Mouse (Mus musculus) layer of hippocampus, adult 9-11 months (tissue): ENCODE results near the gene Ghr.

Source experiments
- DNase-seq: peaks from one replicate; pipeline ENCODE4 v3.0.0; 2022

Gene Ghr

DNA sequence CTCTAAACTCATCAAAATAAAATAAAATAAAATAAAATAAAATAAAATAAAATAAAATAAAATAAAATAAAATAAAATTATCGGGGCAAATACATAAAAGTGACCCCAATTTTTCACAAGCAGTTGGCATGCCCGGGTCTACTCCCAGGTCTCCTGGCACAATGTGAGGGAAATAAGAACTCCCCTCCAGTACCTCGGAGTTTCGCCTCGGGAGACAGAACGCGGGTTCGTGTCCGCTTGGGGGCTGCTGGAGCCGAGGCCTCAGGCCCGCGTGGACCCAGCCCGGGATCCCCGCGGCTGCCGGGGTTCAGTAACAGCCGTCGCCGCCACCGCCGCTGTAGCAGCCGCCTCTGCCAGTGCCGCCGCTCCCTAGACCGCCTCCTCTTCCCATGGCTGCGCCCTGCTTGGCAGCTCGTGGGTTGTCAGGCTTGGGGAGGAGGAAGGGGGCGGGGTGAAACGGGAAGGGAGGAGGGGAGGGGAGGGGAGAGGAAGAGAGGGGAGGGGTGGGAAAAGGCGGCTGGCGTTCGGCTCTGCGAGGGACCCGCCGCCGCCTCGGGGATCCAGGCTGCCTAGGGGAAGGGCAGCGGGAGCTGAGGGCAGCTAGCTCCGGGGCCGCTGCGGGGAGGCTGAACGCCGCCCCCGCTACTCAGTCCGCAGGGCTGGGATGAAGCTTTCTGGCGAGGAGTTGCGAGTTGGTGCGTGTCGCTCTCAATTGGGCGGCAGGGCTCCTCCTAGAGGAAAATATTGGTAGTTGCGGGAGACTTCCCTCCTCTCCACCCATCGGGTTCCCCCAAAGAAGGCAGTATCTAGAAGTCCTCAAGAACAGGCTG is at the start of gene Ghr:
Gene Ghr (minus strand): TSS at position 686 of the 830 bp plus-strand sequence.
- DNase-seq = peak; percentile 88

DNA sequence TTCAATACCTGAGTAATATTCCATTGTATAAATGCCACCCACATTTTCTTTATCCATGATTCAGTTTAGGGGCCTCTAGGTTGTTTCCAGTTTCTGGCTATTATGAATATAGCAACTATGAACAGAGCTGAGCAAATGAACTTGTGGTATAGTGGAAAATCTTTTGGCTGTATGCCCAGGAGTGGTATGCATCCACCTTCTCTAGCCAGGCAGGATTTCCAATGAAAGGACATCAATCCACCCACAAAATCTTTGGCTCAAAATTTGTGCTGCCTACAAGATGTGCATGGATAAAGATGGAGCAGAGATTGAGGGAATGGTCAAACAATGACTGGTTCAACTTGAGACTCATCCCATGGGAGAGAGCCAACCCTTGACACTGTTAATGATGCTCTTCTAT is 39.5 kb upstream of the Ghr start:
- no peak for DNase-seq

DNA sequence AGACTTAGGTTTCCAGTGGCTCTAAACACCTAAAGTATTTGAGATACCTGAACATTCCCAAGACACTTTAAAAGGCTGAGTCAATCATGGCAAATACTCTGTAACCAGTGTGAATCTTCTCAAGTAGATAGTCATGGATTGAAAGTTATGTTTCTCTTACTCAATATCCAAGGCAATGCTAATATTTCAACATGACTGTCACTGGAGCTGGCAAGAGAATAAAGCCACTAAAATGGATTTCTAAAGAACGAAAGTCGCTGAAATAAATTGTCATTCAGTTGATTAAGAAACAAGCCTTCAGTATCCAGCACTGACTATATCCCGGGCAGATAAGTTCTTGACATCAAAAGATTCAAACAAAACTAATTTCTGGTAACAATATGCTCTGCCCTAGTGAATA is 37.1 kb upstream of the Ghr start:
- no peak for DNase-seq

DNA sequence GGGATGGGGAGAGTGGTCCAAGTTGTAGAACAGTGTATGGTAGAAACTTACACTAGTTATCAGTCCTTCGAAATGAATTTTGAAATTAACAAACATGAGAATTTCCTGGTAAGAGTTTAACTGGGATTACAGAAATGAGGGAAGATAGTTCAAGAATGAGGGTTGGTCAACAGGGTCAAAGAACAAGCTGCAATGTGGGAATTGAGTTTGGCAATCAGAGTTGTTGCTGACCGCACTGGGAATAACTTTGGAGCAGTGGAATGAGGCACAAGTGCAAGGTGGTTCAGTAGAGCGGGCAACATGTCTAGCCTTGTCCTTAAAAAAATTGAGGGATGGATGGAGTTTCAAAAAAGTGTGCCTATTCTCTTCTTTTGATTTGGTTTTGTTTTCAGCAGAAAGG is 35.0 kb upstream of the Ghr start:
- no peak for DNase-seq

DNA sequence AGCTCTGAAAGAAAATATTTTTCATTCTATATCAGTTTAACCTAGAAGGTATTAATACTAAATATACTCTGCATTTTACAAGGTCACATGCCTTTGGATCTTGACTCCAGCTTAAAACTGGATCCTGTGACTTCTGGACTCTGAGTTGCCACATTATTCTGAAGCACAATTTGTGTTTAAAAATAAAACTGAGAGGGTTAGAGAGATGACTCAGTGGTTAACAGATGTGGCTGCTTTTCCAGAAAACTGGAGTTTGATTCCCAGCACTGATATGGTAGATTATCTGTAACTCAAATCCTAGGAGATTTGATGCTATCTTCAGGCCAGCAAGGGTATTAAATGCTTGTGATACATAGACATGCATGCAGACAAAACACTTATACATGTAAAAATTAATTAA is 28.7 kb upstream of the Ghr start:
- DNase-seq = no peak

DNA sequence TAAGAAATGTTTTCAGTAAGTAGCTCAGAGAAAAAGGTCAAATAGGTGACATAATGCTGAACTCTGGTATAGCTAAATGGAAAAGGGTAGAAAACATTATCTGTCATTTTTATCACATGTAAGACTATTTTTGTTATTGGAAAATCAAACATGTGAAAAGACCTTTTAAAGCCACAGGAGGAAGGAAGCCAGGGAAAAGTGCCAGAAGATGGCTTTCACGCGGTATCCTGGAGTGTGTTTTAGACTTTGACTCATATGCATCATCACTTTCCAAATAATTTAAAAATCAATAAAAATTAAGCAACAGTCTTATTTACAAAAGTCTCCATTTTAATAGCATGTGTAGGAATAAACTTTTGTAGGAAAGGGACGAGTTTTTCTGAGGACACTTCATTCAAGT is 24.7 kb upstream of the Ghr start:
- DNase-seq = no peak

DNA sequence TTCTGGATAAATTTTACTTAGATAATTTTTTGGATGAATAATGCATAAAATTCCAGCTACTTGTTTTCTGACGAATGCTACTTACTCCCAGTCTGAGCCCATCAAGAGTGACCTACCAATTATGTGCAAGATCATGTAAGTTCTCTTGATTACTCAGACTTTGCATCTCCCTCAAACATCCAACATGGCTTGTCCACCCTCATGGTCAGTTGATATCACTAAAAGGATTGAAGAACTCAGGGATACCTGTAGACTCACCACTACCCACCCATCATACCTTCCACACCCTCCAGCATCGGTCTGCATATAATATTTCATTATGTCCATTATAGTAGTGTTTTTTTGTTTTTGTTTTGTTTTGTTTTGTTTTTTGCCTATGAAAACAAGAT is 18.8 kb upstream of the Ghr start:
- DNase-seq = no peak

DNA sequence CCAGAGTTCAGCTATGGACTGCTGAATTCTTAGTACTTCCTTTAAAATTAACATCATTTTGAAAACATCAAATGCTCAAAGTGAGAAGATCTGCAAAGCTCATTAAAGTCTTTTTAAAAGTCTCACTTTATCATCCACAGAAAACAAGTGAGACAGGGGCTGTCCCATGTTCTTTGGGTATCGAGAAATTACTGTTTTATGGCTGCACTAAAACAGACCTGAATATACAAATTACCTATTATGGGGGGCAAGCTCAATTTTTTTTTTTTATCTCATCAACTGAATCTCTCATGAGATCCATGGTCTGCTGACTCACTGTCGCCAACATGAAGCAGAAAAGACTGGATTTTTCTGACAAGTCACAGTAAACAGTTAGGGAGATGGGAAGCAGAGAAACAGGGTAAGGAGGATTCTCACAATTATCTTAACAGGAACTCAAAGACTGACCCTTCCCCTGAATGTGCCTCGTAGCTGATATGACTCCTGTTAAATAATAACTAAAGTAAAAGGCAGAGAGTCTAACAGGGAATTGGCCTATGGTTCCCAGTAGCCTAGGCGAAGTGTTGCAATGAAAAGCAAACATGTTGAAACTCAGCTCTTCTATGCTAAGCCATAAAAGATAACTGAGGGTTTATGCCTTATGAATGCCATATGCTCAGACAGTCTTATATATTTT is 18.3 kb upstream of the Ghr start:
- DNase-seq = no peak

DNA sequence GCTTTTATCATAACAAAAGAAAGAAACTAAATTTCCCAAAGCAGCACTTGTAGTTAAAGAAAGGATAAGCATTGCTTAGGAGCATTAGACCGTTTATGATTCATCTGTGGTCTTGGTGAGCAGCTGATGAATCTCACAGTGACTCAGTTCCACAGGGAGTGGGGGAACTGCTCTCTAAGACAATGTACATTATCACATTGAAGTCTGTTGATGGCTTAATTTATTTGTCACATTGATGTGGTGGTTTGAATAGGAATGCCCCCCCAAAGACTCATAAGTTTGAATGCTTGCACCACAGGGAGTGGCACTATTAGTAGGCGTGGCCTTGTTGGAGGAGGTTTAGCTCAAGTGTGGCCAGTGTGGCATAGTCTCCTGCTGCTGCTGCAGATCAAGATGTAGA is 4.6 kb upstream of the Ghr start:
- no peak for DNase-seq

DNA sequence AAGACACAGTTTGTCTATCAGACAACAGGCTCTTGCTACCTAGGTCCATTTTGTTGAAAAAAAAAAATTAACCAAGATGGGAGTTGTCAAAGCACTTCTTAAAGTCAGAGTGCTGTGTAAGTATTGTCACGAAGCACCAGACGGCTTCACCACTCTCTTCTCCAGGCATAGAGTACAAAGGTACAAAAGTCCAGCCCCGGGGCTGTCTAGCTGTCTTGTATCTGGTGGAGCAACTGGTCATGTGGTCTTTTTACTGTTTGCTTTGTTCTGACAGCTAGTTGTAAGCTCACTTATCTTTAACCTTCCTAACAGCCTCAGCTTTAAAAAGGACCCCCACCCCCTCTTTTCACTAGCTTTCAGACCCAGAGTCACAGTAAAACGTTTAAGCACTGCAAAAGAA is 1.1 kb upstream of the Ghr start:
- DNase-seq = no peak

DNA sequence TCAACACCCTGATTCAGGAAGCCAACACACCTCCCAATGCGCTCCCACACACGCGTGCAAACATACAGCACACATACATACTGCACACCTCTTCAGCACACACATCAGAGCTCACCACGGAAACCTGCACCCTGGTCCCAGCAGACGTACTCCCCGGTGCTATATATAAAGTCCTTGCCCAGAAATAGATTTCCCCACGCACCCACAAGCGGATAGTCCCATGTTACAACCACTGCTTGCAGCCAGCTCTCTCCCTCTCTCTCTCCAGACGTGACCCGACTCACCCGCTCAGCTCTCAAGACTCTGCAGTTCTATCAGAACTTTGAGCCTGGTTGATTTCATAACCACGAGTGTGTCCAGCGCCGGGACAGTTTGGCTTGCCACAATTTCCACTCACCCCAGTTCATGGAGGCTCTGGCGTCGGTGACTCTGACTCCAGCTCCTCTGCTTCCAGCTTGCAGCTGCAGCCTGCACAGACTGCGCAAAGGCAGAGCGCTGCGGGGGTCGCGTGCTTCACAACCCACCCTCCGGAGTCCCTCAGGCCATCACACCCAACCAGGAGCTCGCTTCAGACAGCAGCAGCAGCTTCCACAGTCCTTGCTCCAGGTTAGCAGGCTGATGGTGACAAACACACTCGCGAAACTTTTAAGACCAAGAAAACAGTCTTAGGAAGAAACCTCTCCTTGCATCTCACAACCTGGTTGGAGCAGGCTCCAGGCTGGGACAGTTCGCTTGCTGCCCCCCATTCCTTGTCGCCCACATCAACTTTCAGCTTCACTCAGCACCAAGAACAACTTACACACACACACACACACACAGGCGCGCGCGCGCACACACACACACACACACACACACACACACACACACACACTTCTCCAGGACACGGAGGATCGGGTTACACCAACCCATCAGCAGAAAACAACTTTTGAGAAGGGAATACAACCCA is 1.2 kb downstream of the Ghr start:
- peak; percentile 9 for DNase-seq

DNA sequence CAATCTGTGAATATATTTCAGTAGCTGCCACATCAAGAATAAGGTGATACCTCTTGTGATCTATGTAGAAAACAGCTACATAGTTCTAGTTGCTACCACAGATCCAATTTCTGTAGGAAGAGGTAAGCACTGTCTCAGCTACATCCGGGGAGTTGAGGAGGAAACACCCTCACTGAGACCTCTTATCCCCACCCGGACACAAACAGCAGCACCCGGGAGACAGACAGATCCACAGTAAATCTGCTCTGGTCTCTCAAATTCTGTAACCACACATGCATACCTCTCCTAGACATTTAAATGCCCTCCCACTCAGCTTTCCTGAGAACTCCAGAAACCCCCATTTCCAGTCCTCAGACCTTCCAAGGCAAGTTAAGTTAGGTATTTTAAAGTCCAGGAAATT is 2.0 kb downstream of the Ghr start:
- DNase-seq = no peak

DNA sequence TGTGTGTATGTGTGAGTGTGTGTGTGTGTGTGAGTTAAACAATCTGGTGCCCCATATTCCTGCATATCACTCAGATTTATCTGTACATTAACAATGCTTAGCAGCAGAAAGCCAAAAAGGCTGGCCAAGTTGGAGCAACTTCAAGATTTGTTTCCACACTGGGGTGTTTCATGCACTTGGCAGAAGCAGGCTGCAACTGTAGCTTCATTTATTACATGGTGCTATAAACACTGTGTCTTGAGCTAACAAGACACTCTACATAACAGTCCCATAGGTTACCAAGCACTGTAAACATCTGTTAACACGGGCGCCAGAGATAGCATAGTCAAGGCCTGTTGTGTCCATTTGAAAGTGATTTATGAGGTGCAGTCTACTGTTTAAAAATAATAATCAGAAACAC is 3.1 kb downstream of the Ghr start:
- no peak for DNase-seq

DNA sequence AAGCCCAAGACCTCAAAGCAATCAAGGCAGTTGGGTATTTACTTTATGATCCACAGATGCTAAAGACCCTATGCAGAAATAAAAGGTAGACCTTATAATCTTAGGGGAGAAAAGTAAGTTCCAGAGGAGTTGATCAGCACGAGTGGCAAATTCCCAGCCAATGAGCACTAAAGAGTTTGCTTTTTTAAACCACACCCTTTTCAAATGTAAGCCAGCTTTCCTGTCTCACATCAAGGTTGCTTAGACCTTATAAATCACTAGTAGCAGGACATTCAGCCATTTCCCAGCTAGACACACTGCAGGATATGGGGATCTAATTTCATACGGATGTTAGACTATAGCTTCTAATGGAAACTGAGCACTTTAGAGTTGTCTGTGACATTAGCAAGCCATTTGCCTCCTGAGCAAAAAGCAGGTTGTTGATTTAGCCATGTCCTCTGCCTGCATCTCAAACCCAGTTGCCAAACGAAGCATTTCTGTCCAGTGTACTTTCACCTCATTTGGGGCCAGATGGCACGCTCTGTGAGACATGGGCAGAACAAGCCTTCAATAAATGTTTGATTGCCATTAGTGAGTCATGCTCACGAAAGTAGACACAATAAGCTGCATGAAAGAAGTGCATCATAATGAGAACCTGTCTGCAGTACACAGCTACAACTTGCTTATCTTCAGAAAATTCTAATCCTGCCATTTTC is 4.9 kb downstream of the Ghr start:
- no peak for DNase-seq

DNA sequence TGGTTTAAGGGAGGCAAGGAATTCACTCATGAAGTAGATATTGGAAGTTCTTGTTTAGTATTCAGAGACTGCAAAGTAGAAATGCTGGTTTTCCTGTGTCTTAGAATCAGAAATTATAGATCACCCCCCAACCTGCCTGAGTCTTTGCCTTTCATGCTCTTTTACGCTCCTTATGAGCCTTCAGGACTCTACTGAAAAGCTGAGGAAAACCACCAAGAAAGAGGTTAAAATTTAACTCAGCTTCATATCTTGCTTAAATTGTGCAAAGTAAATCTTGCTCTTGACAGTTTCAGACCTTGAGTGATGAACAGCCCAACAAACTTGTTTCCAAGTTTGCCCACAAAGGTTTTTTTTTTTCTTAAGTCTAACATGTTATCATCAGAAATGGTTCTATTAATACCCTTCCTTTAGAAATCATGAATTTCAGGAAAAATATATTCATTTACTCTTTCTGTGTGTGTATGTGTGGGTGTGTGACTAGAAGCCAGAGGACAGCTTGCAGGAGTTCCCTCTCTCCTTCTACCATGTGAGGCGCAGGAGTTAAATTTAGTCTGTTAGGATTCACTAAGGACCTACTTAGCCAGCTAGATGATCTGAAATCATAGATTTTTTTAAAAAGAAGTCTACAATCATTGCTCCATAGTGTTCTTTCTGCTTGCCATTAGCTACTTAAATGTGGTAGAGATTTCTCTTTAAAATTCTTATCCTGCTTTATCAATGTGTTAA is 14.0 kb downstream of the Ghr start:
- DNase-seq = no peak

DNA sequence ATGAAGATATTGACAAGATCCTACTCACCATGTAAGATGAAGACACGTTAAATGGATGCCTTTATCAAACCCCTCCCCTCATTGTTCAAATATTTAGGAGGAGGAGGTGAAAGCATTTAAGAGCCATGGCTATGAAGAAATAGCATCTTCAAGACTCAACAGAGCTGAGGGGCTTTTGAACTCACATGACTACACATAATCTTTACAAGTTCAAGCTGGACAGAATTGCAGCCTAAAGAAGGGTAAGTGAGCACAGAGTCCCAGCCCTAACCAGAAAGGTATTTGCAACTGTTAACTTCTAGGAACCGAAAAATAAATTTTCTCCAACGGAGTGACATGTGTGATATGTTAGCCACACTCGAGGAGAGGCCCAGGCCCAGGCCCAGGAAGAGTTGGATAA is 18.7 kb downstream of the Ghr start:
- DNase-seq = no peak

DNA sequence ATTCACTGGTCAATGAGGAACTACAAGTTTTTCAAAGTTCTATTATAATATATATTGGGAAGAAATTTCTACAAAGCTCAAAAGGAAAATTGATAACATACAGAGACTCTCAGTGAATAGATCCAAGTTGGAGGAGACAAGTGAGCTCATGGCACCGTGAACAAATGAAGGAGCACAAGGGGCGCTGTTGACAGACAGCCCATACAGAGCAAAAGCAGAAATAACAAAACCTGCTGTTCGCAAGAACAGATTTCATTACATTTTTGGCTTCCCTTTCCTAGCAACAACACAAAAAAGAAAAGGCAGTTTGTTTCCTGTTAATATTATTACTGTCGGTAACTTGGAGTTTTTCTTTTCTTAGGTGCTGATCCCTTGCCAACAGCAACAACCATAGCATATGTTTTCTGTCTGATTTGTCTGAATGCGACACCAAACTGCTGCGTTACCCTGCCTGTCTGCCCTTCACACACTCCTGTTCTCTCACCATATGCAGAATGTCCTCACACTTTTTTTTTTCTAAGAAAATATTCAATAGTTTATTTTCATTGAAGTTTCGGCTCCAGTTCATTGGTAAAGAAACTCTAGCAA is 19.3 kb downstream of the Ghr start:
- no peak for DNase-seq

DNA sequence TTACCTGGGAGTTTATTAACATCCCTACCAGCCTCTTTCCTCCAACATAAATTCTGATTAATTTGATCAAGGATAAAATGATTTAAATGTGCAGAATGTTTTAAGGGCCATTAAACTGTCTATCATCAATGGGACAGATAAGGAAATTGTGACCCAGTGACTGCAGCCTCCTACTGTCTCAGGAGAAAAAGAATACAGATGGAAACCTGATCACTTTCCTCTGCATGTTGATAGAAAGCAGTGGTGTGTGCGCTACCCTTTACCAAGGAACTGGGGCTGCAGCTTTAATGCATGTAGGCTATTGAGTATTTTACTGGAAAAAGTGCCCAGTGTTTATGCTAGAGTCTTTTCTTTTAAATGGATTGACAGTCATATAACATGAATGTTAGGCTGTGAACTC is 19.8 kb downstream of the Ghr start:
- DNase-seq = no peak

DNA sequence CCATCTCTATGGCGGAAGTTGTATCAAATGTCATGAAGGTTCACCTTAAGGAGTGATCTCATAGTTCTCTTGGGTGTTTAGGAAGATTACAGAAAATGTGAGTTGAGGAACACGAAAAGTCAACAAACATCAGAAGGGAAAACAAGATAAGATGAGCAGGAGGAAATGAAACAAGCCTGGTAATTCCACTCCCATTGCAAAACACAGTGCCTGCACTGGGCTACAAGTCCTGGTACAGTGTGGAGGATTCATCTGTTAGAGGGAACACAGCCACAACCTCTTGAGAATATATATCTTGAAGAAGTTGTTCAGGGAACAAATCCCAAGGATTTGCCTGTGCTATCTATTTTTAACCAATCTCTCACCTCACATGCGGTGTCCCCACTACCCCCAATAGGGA is 24.8 kb downstream of the Ghr start:
- no peak for DNase-seq

DNA sequence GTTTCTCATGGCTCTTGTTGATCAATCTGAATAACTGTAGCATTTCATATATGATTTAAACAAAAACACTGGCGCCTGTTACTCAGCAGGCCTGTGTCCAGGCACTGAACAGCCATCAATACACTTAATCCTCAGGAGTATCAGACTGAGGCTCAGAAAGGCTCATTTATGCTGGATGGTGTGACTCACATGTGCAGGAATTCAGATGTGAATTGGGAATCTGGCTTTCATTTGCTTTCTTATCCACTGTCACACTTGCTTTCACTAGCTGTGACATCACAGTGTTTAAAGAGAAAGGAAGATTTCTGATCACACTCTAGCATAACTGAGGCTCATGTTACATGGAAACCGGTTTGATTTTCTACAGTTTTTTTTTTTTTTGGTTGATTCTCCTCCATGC is 39.0 kb downstream of the Ghr start:
- DNase-seq = no peak

DNA sequence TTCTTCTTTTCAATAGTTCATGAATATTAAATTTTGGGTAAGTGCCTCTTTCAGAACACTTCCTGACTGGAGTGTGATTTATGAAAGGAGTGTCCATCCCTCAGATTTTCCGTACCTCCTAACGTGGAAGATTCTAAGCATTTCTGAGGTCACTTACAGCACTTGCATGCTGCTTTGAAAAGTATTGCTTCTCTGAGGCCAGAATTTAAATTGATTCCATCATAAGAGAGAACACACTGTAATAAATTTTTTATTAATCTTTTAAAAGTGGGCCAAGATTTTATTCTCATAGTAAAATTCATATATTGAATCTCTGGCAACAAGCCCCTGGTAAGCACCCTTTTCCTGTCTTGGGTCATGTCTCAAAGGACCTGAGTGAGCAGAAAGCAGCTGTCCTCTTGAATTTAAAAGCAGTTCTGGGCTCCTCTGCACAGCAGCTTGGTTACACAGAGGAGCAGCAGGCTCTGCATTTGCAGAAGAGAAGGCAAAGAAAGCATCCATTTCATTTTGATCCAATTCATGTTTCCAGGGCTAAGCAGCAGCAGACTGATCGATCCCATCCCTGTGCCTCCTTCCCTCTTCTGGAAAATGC is 46.9 kb downstream of the Ghr start:
- no peak for DNase-seq

DNA sequence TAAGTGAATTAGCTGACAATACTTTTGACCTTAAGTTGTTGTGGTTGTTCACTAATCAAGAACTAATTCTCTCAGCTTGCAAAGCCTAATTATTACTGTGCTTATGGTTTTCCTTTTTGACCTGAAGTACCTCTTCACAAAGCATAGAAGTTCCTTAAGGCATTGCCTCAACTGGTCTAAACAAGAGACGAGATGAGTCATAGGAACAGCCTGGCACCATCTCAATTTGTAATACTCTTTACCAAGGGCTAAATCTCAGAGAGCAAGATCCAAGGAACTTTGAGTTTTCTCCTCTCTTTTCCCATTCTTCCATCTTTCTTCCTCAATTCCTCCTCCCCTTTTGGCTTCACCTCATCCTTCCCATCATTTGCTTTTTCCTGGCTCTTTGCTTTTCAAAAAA is 69.3 kb downstream of the Ghr start:
- DNase-seq = no peak
